Mouse (Mus musculus) liver, embryonic 12.5 days (tissue): Measurements from ENCODE around the gene Nol9. TPM values are rescaled to one million over a fixed set of nuclear protein-coding genes. Genes with fewer than 3 reads are reported as not detected.

Experiments
- ATAC-seq: fragments of 200-750 bp; cut with Nextera tagmentation; 2 replicates; pipeline ENCODE4 v1.8.0; 2017; ENCODE audit warnings: moderate number of reproducible peaks, mild to moderate bottlenecking, moderate library complexity
- H3K27ac ChIP-seq: fragments of 300-500 bp; sonication (generic); 2 replicates; pipeline ENCODE4 v1.5.1; 2016; ENCODE audit warnings: mild to moderate bottlenecking
- H3K27me3 ChIP-seq: fragments of 300-500 bp; sonication (generic); replicated peaks from 2 replicates; pipeline ENCODE4 v1.6.1; 2016; ENCODE audit warnings: mild to moderate bottlenecking, moderate library complexity
- H3K36me3 ChIP-seq: fragments of 300-500 bp; sonication (generic); 2 replicates; pipeline ENCODE4 v1.6.1; 2016; ENCODE audit warnings: mild to moderate bottlenecking, moderate library complexity
- H3K4me1 ChIP-seq: fragments of 300-500 bp; sonication (generic); 2 replicates; pipeline ENCODE4 v1.6.1; 2016
- H3K4me2 ChIP-seq: fragments of 300-500 bp; sonication (generic); 2 replicates; pipeline ENCODE4 v1.6.1; 2016; ENCODE audit warnings: mild to moderate bottlenecking, moderate library complexity
- H3K4me3 ChIP-seq: fragments of 300-500 bp; sonication (generic); 2 replicates; pipeline ENCODE4 v1.5.1; 2016; ENCODE audit warnings: mild to moderate bottlenecking, moderate library complexity
- H3K9ac ChIP-seq: fragments of 300-500 bp; sonication (generic); 2 replicates; pipeline ENCODE4 v1.6.1; 2016; ENCODE audit warnings: mild to moderate bottlenecking, moderate library complexity
- H3K9me3 ChIP-seq: fragments of 300-500 bp; sonication (generic); replicated peaks from 2 replicates; pipeline ENCODE4 v1.6.1; 2016; ENCODE audit warnings: mild to moderate bottlenecking, moderate library complexity
- WGBS: fragments of 180-500 bp; shearing (Covaris S2); methylation state at CpG from one replicate; pipeline ENCODE4 v1.1.7; 2016; ENCODE audit not compliant: insufficient replicate concordance; 5-methylcytosine and 5-hydroxymethylcytosine counted together
- polyA plus RNA-seq: library from polyadenylated mRNA; unstranded; fragments of >200 nt; fragmentation: Nextera tagmentation; extraction: Ambion mirVana; gene quantifications from 2 replicates; pipeline ENCODE4 v1.2.1, GENCODE M21; 2016

Nol9 gene
- polyA plus RNA-seq, 1 experiment from 2014 or later: 44.0 TPM

DNA sequence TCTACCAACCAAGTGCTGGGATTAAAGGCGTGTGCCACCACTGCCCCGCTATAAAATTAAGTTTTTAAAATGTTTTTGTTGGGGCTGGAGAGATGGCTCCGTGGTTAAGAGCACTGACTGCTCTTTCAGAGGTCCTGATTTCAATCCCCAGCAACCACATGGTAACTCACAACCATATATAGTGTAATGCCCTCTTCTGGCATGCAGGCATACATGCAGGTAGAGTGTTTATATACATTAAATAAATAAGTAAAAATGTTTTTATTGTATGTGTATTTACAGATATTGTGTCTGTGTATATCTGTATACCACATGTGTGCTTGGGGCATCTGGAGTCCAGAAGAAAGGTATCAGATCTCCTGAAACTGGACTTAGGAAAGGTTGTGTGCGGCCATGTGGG lies 37.8 kb upstream of the Nol9 start:
- WGBS: 48% methylated on average over 4 of the region's 4 CpGs
- H3K36me3 ChIP-seq: no peaks in the 10 kb centered on the region
- H3K27me3 ChIP-seq: no peaks in the 10 kb centered on the region; the same call in 1 of the 2 replicates
- H3K4me3 ChIP-seq: no peak overlapping the region
- no peak overlapping the region for H3K9ac ChIP-seq
- peaks cover 20% of the 10 kb centered on the region for H3K4me1 ChIP-seq
- H3K27ac ChIP-seq: no peak overlapping the region
- no peaks in the 10 kb centered on the region for H3K9me3 ChIP-seq
- H3K4me2 ChIP-seq: no peak overlapping the region
- ATAC-seq: no peak

DNA sequence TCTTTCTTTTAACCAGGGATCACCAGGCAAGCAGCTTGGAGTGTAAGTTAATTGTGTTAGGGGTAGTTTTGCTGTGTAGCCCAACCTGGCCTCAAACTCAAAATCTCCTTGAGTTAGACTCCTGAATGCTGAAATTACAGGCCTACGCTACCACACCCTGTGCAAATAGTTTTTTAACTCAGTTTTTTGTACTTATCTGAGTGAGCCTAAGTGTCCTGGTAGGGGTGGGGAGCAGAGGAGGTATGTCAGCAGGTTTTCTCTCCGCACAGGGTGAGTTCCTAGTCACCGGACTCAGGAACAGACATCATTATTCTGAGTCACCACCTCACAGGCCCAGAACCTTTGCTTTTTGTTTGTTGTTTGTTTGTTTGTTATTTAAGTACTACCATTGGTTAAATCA lies 37.1 kb upstream of the Nol9 start:
- H3K27me3 ChIP-seq: peaks cover 4% of the 10 kb centered on the region
- H3K27ac ChIP-seq: no peak overlapping the region
- H3K4me3 ChIP-seq: no peak overlapping the region
- ATAC-seq: no peak
- H3K9ac ChIP-seq: no peak overlapping the region
- 76% methylated on average over 3 of the region's 3 CpGs for WGBS
- H3K36me3 ChIP-seq: no peaks in the 10 kb centered on the region
- no peaks in the 10 kb centered on the region for H3K9me3 ChIP-seq
- no peak overlapping the region for H3K4me2 ChIP-seq
- H3K4me1 ChIP-seq: peaks cover 18% of the 10 kb centered on the region

DNA sequence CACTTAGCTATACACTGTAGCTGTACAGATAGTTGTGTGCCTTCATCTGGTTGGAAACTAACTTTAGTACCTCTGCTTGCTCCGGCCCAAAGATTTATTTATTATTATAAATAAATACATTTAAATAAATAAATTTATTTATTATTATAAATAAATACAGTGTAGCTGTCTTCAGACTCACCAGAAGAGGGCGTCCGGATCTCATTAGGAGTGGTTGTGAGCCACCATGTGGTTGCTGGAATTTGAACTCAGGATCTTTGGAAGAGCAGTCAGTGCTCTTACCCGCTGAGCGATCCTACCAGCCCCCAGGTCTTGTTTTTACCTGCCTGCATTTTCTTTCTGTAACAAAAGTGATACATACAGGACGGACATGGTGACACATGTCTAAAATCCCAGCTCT lies 33.0 kb upstream of the Nol9 start:
- peaks cover 45% of the 10 kb centered on the region for H3K4me1 ChIP-seq
- no peak overlapping the region for H3K27ac ChIP-seq
- H3K4me2 ChIP-seq: no peak overlapping the region
- ATAC-seq: no peak
- H3K9ac ChIP-seq: no peak overlapping the region
- no peaks in the 10 kb centered on the region for H3K9me3 ChIP-seq
- H3K27me3 ChIP-seq: peaks cover 17% of the 10 kb centered on the region
- no peaks in the 10 kb centered on the region for H3K36me3 ChIP-seq
- no peak overlapping the region for H3K4me3 ChIP-seq
- WGBS: 55% methylated on average over 6 of the region's 6 CpGs

DNA sequence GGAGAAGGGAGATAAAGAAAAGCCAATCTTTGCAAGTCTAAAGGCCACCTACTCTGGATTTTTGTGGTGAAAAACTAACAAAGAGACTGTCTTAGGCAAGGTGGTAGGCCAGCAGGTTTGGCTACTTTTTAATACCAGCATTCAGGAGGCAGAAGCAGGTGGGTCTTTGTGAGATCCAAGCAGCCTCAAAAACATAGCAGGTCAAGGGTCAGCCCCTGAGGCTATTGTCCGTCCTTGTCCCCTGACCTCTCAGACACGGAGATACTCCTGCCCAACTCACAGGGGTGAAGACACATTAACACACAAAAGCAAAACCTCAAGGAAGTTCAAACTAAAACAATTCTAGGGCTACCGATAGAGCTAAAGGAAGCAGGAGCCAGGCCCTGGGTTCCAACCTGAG lies 32.3 kb upstream of the Nol9 start:
- Histone ChIP-seq H3K9ac (no peak overlapping the region), H3K27me3 (peaks cover 17% of the 10 kb centered on the region), H3K9me3 (no peaks in the 10 kb centered on the region), H3K27ac (no peak overlapping the region), H3K4me1 (peaks cover 52% of the 10 kb centered on the region), H3K4me3 (no peak overlapping the region), H3K36me3 (peaks cover 5% of the 10 kb centered on the region), H3K4me2 (no peak overlapping the region)
- WGBS: 46% methylated on average over 3 of the region's 3 CpGs
- ATAC-seq: no peak

DNA sequence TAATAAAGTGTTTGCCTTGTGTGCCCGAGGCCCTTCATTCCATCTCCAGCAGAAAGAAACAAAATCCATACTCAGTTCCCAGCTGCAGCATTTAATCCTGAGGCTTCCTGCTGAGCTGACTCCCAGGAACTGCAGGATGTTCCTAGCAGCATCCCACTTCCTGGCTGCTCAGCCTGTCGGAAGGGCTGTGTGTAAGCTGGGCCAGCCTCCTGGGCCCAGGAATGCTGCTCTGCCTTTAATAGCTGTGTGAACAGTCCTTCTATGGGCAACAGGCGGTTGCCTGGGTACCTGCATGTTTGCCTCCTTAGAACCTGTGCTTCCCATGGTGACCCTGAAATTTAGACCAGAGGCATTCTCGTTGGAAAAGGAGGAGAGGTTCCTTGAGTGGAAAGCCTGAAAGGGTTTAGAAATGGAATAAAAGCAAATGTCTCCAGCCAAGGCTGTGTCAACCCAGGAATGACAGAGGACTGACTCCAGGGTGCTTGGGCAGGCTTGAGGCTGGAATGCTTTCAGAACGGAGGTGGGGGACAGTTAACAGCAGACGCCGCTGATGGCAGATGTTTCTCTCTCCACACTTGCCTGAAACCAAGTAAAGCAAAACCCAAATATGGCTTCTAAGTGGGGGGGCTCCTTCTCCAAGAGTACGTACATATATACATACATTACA lies 31.5 kb upstream of the Nol9 start:
- peak overlapping the region; percentile 83 for H3K9ac ChIP-seq

DNA sequence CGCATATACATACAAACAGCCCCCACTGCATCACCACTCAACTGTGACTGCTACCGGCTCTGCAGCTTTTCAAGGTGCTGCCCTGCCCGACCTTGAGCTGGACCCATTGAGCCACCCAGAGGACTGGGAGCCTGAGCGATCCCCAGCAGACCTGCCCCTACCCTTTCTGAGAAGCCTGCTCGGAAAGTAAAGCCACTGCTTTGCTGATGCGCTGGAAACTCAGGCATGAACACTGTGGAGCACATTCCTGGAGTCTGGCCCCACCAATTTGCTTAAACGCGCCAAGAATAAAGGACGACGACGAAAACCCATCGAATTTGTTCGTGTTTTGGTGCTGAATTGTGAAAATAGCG lies 31.0 kb upstream of the Nol9 start:
- Histone ChIP-seq H3K9me3 (no peaks in the 10 kb centered on the region), H3K27me3 (peaks cover 17% of the 10 kb centered on the region), H3K4me3 (peak overlapping the region; percentile 91), H3K36me3 (peaks cover 18% of the 10 kb centered on the region), H3K9ac (peak overlapping the region; percentile 83), H3K27ac (peak overlapping the region; percentile 87; the same call in 1 of the 2 replicates), H3K4me1 (peaks cover 64% of the 10 kb centered on the region), H3K4me2 (peak overlapping the region; percentile 100)
- 1% methylated on average over 14 of the region's 14 CpGs for WGBS
- no peak for ATAC-seq

More for the DNA sequence above, 31.5 kb upstream of the Nol9 start:
- peaks cover 13% of the 10 kb centered on the region for H3K36me3 ChIP-seq
- 23% methylated on average over 8 of the region's 8 CpGs for WGBS
- no peaks in the 10 kb centered on the region for H3K9me3 ChIP-seq
- peaks cover 17% of the 10 kb centered on the region for H3K27me3 ChIP-seq
- ATAC-seq: no peak
- peak overlapping the region; percentile 91 for H3K4me3 ChIP-seq
- H3K4me1 ChIP-seq: peaks cover 60% of the 10 kb centered on the region
- H3K27ac ChIP-seq: no peak overlapping the region
- H3K4me2 ChIP-seq: peak overlapping the region; percentile 100

DNA sequence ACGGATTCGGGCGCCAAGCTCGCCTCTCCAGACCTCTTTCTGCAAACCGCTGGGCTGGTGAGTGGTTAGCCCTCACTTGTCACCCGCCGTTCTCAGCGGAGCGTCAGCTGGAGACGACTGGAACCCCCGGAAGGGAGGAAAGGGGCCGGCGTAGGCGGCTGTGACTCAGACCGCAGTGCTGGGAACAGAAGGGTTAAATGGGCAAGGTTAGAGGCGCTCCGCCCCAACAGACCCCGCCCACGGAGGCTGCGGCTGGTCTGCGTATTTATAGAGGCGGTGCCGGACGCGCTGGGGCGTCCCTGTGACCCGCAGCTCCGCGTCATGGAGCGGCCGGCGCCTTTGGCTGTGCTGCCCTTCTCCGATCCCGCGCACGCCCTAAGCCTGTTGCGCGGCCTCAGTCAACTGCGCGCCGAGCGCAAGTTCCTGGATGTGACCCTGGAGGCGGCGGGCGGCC lies 30.5 kb upstream of the Nol9 start, which contains the start of gene Klhl21:
Gene Klhl21, plus strand, starts transcription at position 182 of the 454 bp plus-strand sequence.
- H3K4me3 ChIP-seq: peak within 1 kb of the TSS; percentile 91
- H3K9ac ChIP-seq: peak within 1 kb of the TSS; percentile 83
- no peaks in the 10 kb centered on the region for H3K9me3 ChIP-seq
- peaks cover 23% of the 10 kb centered on the region for H3K36me3 ChIP-seq
- peak within 1 kb of the TSS; percentile 100 for H3K4me2 ChIP-seq
- H3K4me1 ChIP-seq: peaks cover 70% of the 10 kb centered on the region
- H3K27ac ChIP-seq: peak within 1 kb of the TSS; percentile 87
- peak; percentile 85 for ATAC-seq
- H3K27me3 ChIP-seq: peaks cover 17% of the 10 kb centered on the region
- WGBS: 6% methylated on average over 44 of the region's 45 CpGs

DNA sequence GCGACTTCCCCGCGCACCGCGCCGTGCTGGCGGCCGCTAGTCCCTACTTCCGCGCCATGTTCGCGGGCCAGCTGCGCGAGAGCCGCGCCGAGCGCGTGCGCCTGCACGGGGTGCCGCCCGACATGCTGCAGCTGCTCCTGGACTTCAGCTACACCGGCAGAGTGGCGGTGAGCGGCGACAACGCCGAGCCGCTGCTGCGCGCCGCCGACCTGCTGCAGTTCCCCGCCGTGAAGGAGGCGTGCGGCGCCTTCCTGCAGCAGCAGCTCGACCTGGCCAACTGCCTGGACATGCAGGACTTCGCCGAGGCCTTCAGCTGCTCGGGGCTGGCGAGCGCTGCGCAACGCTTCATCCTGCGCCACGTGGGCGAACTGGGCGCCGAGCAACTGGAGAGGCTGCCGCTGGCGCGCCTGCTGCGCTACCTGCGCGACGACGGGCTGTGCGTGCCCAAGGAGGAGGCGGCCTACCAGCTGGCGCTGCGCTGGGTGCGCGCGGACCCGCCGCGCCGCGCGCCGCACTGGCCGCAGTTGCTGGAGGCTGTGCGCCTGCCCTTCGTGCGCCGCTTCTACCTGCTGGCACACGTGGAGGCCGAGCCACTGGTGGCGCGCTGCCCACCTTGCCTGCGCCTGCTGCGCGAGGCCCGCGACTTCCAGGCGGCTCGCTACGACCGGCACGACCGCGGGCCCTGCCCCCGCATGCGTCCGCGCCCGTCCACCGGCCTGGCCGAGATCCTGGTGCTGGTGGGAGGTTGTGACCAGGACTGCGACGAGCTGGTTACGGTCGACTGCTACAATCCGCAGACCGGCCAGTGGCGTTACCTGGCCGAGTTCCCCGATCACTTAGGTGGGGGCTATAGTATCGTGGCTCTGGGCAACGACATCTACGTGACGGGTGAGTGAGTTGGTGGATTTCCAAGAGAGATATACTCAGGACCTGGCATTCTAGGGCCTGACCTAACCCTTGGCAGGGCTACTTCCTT lies 29.8 kb upstream of the Nol9 start:
- peak overlapping the region; percentile 100 for H3K4me2 ChIP-seq
- peak; percentile 58 for ATAC-seq
- H3K36me3 ChIP-seq: peaks cover 30% of the 10 kb centered on the region
- H3K4me1 ChIP-seq: peaks cover 73% of the 10 kb centered on the region
- 1% methylated on average over 112 of the region's 115 CpGs for WGBS
- H3K9me3 ChIP-seq: no peaks in the 10 kb centered on the region
- peak overlapping the region; percentile 83 for H3K9ac ChIP-seq
- peak overlapping the region; percentile 91 for H3K4me3 ChIP-seq
- peak overlapping the region; percentile 87 for H3K27ac ChIP-seq
- H3K27me3 ChIP-seq: peaks cover 17% of the 10 kb centered on the region

DNA sequence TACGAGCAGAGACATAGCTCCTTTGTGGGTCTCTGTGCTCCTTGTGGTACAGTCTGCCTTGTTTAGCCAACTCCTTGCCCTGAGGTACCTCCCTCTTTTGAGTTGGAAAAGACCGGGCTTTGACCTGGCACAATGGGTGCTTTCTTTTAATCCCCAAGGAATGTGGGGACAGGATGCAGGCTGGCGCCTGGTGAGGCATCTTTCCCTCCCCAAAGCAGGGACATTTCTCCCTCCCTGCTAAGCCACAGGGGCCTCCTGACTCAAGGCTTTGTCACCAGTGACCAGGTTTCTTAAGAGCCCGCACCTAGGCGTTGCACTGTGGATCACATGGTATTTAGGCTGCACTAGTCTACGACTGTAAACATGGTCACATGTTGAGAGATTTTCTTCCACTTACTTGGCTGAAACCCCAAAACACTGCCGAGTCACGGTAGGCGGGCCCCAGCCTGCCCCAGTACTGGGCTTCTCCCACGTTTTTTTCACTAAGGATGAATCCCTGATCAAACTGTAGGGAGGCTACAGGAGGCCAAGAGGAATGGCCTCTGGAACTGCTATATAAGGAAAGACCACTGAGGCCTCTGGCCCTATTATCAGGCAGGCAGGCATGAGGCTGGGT lies 28.9 kb upstream of the Nol9 start:
- Histone ChIP-seq H3K9ac (peak overlapping the region; percentile 83), H3K27ac (peak overlapping the region; percentile 87), H3K27me3 (peaks cover 17% of the 10 kb centered on the region), H3K4me3 (peak overlapping the region; percentile 91), H3K36me3 (peaks cover 38% of the 10 kb centered on the region), H3K9me3 (no peaks in the 10 kb centered on the region), H3K4me2 (peak overlapping the region; percentile 100), H3K4me1 (peaks cover 73% of the 10 kb centered on the region)
- ATAC-seq: peak; percentile 70
- under 1% methylated on average over 10 of the region's 10 CpGs for WGBS

DNA sequence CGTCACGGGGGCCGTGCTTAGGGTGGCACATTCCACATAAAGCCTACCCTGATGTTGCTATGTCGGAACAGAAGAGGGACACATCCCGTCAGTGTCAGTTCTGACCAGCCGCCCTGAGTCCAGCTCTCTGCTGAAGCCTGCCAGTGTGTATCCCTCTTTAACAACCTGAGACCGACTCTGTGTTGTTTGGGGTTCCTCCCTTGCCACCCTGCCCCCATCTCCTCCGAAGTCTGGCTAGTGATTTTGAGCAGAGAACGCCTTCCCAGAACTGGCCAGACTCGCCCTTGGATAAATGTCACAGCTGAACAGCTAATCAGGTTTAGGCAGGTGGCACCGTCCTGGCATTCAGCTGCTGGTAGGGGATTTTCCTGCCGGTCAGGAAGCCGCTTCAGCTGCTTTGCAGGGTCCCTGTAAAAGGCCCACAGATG lies 28.4 kb upstream of the Nol9 start:
- H3K9ac ChIP-seq: peak overlapping the region; percentile 83
- H3K4me2 ChIP-seq: peak overlapping the region; percentile 100
- H3K4me3 ChIP-seq: peak overlapping the region; percentile 91
- H3K4me1 ChIP-seq: peaks cover 68% of the 10 kb centered on the region
- H3K27ac ChIP-seq: peak overlapping the region; percentile 87
- 9% methylated on average over 13 of the region's 13 CpGs for WGBS
- peaks cover 44% of the 10 kb centered on the region for H3K36me3 ChIP-seq
- ATAC-seq: peak; percentile 22
- peaks cover 17% of the 10 kb centered on the region for H3K27me3 ChIP-seq
- H3K9me3 ChIP-seq: no peaks in the 10 kb centered on the region

DNA sequence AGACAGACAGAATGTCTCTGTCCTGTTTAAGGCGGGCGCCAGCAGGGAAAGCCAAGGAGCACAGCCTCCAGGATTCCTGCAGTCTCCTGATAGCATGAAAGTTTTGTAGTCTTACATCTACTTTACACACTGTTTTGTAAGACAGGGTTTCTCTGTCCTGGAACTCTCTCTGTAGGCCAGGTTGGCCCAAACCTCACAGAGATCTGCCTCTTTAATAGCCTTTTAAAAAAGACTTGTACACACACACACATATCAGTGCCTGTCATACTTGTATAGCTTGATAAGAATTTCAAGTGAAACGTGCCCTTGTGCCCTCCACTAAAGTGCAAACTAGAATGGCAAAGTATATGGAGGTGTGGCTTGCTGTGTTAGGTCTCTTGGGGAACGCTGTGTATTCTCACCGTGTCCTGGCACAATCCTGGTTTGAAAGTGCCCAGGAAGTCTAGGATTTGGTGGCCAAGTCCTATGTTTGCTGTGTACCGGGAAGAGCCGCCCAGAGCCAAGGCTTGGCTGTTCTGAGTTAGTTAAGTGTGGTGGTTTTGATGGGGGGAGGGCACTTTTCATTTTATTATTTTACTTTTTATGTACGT lies 27.9 kb upstream of the Nol9 start:
- Histone ChIP-seq H3K4me3 (peak overlapping the region; percentile 91), H3K36me3 (peaks cover 49% of the 10 kb centered on the region), H3K9ac (peak overlapping the region; percentile 83), H3K4me1 (peaks cover 67% of the 10 kb centered on the region), H3K27ac (peak overlapping the region; percentile 87), H3K9me3 (no peaks in the 10 kb centered on the region), H3K27me3 (peaks cover 17% of the 10 kb centered on the region), H3K4me2 (peak overlapping the region; percentile 100)
- WGBS: 59% methylated on average over 8 of the region's 8 CpGs
- ATAC-seq: no peak
